Mouse (Mus musculus) hindbrain, embryonic 14.5 days (tissue): ENCODE measurements around the gene Suz12. TPM values are rescaled to one million over a fixed set of nuclear protein-coding genes. Genes with fewer than 3 reads are reported as not detected.

Source experiments
- ATAC-seq: fragments of 200-750 bp; cut with Nextera tagmentation; 2 replicates; pipeline ENCODE4 v1.8.0; 2017; ENCODE audit warnings: moderate number of reproducible peaks, mild to moderate bottlenecking, moderate TSS enrichment, moderate library complexity; ENCODE audit not compliant: low FRiP score
- DNase-seq: peaks from one replicate; pipeline ENCODE4 v3.0.0-alpha.2; 2015; ENCODE audit warnings: low spot score
- H3K27ac ChIP-seq: fragments of 300-500 bp; sonication (generic); 2 replicates; pipeline ENCODE4 v1.5.1; 2014; ENCODE audit warnings: mild to moderate bottlenecking, moderate library complexity
- H3K27me3 ChIP-seq: fragments of 300-500 bp; sonication (generic); 2 replicates; pipeline ENCODE4 v1.6.1; 2014; ENCODE audit warnings: mild to moderate bottlenecking, low read length, mixed read lengths; ENCODE audit not compliant: control insufficient read depth, insufficient read depth
- H3K36me3 ChIP-seq: fragments of 300-500 bp; sonication (generic); replicated peaks from 2 replicates; pipeline ENCODE4 v1.6.1; 2014; ENCODE audit not compliant: control insufficient read depth, insufficient read depth
- H3K4me1 ChIP-seq: fragments of 300-500 bp; sonication (generic); replicated peaks from 2 replicates; pipeline ENCODE4 v1.6.1; 2014; ENCODE audit warnings: antibody characterized with exemption, low read length, mixed read lengths; ENCODE audit not compliant: control insufficient read depth, insufficient read depth
- H3K4me2 ChIP-seq: fragments of 300-500 bp; sonication (generic); replicated peaks from 2 replicates; pipeline ENCODE4 v1.6.1; 2014; ENCODE audit warnings: mild to moderate bottlenecking, moderate library complexity
- H3K4me3 ChIP-seq: fragments of 300-500 bp; sonication (generic); replicated peaks from 2 replicates; pipeline ENCODE4 v1.5.1; 2014; ENCODE audit warnings: mild to moderate bottlenecking, low read length
- H3K9ac ChIP-seq: fragments of 300-500 bp; sonication (generic); 2 replicates; pipeline ENCODE4 v1.6.1; 2014
- H3K9me3 ChIP-seq: fragments of 300-500 bp; sonication (generic); 2 replicates; pipeline ENCODE4 v1.6.1; 2016; ENCODE audit warnings: low read length; ENCODE audit not compliant: control insufficient read depth
- WGBS: fragments of 180-500 bp; shearing (Covaris S2); extraction: QIAGEN DNeasy Blood & Tissue Kit; methylation state at CpG from one replicate; pipeline ENCODE4 v1.1.7; 2014; 5-methylcytosine and 5-hydroxymethylcytosine counted together
- polyA plus RNA-seq: library from polyadenylated mRNA; unstranded; fragments of >200 nt; fragmentation: Nextera tagmentation; extraction: Ambion mirVana; gene quantifications from 2 replicates; pipeline ENCODE4 v1.2.1, GENCODE M21; 2014

Gene Suz12
- 15.3 and 17.2 TPM in 2 replicates for polyA plus RNA-seq

DNA sequence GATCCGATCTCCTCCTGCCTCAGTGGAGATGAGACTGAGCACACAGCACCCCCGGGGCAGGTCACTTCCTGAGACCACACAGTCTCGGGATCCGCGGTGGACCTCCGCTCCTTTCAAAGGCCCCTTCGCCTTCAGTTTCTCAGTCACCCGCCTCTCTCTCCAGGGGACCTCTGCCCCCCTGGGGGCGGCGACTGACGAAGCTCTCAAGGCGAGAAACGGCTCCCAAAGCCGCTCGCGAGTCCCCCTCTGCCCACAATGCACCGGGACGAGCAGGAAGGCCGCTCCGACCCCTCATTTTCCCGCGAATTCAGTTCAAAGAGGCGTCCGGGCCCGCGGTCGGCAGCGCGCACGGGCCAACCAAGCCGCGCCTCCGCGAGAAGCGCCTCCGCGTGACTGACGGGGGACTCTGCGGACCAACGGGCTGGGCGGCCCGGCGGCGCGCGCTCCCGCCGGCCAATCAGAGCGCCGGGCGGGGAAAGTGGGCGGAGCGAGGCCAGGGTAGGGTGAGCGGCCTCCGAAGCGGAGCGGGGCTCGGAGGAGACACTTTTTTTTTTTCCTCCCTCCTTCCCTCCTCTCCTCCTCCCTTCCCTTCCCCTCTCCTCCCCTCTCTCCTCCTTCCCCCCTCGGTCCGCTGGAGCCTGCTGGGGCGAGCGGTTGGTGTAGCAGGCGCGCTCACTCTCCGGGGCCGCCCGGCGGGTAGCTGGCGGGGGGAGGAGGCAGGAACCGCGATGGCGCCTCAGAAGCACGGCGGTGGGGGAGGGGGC, at the start of gene Suz12:
Suz12 (plus strand) TSS at position 515 of the 764 bp plus-strand sequence.
- Histone ChIP-seq H3K4me3 (peak within 1 kb of the TSS; percentile 99), H3K27ac (peak within 1 kb of the TSS; percentile 96), H3K9ac (peak within 1 kb of the TSS; percentile 91), H3K4me2 (peak within 1 kb of the TSS; percentile 86), H3K36me3 (peaks cover 13% of the 10 kb centered on the region), H3K27me3 (no peaks in the 10 kb centered on the region), H3K9me3 (no peaks in the 10 kb centered on the region), H3K4me1 (peaks cover 4% of the 10 kb centered on the region; the same call in 1 of the 2 replicates)
- WGBS = 0% methylated on average over 67 of the region's 74 CpGs
- ATAC-seq (peak; percentile 96), DNase-seq (peak; percentile 98)

DNA sequence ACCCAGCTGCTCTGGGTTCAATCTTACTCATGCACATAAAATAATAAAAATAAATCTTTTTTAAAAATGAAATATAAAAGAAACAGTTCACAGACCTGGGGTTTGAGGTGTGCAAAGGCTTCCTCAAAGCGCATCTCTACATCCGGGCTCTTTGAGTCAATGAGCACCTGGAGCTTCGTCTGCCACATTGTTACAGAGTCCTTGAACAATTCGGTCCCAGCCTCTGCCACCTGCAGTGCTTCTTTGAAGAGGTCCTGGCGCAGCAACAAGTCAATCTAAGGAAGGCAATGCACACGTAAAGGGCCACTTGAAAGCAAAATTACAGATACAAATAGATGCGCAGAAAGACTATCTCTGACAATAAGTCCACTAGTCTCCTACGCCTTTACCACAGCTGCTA, 49.8 kb upstream of the Suz12 start:
- DNase-seq = no peak
- ATAC-seq = no peak
- Histone ChIP-seq H3K4me2 (no peak overlapping the region), H3K27me3 (no peaks in the 10 kb centered on the region), H3K9me3 (no peaks in the 10 kb centered on the region), H3K4me3 (no peak overlapping the region), H3K4me1 (no peaks in the 10 kb centered on the region), H3K27ac (no peak overlapping the region), H3K9ac (no peak overlapping the region), H3K36me3 (peaks cover 89% of the 10 kb centered on the region)
- 89% methylated on average over 8 of the region's 8 CpGs for WGBS

DNA sequence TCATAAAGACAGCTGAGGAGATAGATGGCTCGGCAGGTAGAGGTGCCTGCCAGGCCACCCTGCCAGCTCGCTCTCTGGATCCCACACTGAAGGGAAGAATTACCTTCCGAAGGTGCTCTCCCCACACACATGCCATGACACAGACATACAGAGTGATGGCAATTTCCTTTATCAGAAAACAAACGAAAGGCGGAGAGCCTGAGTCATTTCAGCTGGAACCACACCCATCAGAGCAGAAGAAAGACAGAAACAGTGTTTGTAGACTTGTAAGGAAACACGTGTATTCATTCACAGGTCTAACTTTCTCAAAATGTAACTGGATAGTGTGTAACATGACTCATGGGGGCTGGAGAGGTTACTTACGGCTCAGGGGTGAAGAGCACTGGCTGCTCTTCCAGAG, 49.3 kb upstream of the Suz12 start:
- H3K36me3 ChIP-seq = peaks cover 90% of the 10 kb centered on the region
- WGBS = 93% methylated on average over 7 of the region's 7 CpGs

DNA sequence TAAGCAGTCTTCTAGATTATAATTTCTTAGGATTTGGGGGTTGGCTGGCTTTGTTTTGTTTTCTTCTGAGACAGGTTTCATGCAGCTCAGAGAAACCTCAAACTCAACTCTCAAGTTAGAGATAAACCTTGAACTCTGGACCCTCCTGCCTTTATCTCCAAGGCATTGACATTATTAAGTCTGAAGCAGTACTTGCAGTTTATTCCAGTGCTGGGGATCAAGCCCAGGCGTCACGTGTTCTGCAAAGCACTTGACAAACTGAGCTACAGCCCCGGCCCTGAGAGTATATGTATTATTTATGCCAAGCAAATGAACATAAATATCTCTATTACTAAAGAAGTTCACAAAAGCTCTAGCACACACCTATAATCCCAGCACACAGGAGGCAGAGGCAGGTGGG, 45.6 kb upstream of the Suz12 start:
- no peak for ATAC-seq
- no peaks in the 10 kb centered on the region for H3K4me1 ChIP-seq
- H3K4me2 ChIP-seq = no peak overlapping the region
- H3K9me3 ChIP-seq = no peaks in the 10 kb centered on the region
- H3K9ac ChIP-seq = no peak overlapping the region
- WGBS = 94% methylated on average over 3 of the region's 3 CpGs
- H3K36me3 ChIP-seq = peaks cover 89% of the 10 kb centered on the region
- no peak for DNase-seq
- no peak overlapping the region for H3K4me3 ChIP-seq
- no peaks in the 10 kb centered on the region for H3K27me3 ChIP-seq
- no peak overlapping the region for H3K27ac ChIP-seq

More for the DNA sequence above, 49.3 kb upstream of the Suz12 start:
- Histone ChIP-seq H3K27me3 (no peaks in the 10 kb centered on the region), H3K4me3 (no peak overlapping the region), H3K27ac (no peak overlapping the region), H3K9ac (no peak overlapping the region), H3K4me1 (no peaks in the 10 kb centered on the region), H3K9me3 (no peaks in the 10 kb centered on the region), H3K4me2 (no peak overlapping the region)
- ATAC-seq (no peak), DNase-seq (no peak)

DNA sequence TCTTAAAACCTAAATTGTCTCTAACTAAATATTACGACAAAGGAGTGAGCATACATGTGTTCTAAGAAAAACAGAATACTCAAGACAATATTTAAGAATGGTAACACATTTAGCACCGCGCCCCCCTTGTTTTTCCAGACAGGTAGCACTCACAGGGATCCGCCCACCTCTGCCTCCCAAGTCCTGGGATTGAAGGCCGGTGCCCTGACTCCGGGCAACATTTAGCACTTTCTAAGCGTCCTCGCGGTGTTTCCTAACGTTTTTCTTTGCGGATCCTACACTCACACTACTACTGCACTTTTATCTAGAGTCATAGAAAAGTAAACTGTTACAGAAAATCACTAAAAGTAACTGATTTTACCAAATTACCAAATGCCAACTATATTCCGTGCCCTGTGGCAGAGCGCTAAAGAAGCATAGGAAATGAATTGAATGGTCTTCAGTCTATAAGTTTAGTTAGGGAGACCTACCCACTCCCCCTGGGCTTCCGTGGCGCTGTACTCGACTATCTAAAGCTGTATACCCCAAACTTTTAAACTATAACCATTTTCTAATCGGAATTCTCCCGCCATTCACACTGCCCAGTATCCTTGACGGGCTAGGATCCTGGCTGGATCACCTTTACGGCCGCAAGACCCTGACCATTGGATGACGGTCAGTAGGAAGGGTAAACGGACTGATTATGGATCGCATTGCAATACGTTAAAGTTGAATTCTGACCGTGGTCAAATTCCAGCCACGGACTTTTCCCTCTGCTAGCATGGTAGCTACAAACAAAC, 31.4 kb upstream of the Suz12 start:
- peaks cover 37% of the 10 kb centered on the region for H3K36me3 ChIP-seq
- 0 out of 2 replicates have a peak, but pooled peaks cover 3% of the 10 kb centered on the region for H3K27me3 ChIP-seq
- peaks cover 8% of the 10 kb centered on the region; the same call in 1 of the 2 replicates for H3K4me1 ChIP-seq
- no peaks in the 10 kb centered on the region for H3K9me3 ChIP-seq
- H3K4me3 ChIP-seq = peak overlapping the region; percentile 71
- H3K4me2 ChIP-seq = peak overlapping the region; percentile 74
- H3K9ac ChIP-seq = peak overlapping the region; percentile 66
- DNase-seq (no peak), ATAC-seq (peak; percentile 8; the same call in 1 of the 2 replicates)
- WGBS = 6% methylated on average over 27 of the region's 27 CpGs
- H3K27ac ChIP-seq = peak overlapping the region; percentile 58; the same call in 1 of the 2 replicates

DNA sequence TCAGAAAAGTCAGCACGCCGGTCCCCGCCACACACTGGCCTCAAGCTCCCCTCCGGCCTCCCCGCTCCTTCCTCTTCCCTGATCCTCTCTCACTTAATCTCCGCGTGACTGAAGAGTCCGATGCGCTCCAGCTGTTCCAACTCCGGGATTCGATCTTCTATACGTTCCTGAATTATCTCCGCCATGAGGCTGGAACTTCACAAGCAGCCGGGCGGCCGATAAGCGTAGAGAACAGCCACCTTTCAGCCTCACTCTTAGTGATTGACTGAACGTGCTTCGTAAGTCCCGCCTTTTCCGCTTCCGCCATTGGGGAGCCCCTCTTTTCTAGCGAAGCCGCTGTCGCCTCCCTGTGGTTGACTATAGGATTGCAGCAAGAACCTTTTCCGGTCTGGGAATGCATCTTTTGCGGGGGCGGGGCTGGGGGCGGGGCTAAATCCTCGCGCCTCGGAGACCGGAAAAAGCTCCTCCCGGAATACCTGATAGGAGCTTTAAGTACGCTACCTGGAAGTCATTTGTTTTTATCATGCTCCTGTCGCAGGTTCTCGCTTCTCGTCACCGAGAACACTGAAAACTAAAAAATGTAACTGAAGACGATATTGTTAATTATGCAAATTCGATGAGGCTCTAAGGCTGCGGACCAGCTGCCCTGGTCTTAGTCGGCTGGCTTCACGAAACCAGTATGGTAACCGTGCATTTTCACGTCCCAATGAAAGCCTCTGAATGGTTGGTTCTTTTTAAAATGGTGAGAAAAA, 30.6 kb upstream of the Suz12 start, which contains the start of gene Utp6:
Utp6 (minus strand) TSS at position 266 of the 752 bp plus-strand sequence.
- H3K9me3 ChIP-seq = no peaks in the 10 kb centered on the region
- H3K4me1 ChIP-seq = peaks cover 8% of the 10 kb centered on the region; the same call in 1 of the 2 replicates
- H3K4me2 ChIP-seq = peak within 1 kb of the TSS; percentile 74
- H3K27ac ChIP-seq = peak within 1 kb of the TSS; percentile 58; the same call in 1 of the 2 replicates
- ATAC-seq (peak; percentile 94), DNase-seq (peak; percentile 100)
- under 1% methylated on average over 46 of the region's 46 CpGs for WGBS
- H3K4me3 ChIP-seq = peak within 1 kb of the TSS; percentile 71
- 0 out of 2 replicates have a peak, but pooled peaks cover 3% of the 10 kb centered on the region for H3K27me3 ChIP-seq
- H3K36me3 ChIP-seq = peaks cover 30% of the 10 kb centered on the region
- H3K9ac ChIP-seq = peak within 1 kb of the TSS; percentile 66

DNA sequence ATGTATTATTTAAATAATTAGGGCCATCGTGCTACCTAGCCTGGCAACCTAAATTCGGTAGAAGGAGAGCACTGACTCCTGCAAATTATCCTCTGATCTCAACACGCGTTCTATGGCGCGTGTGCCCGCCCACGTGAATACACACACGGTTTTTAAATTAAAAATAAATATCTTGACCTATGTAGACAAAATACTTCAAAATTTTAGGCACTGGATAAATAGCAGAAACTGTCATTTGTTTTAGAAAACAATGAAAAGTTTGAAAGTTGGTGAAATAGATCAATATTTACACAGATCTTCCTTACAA, 30.1 kb upstream of the Suz12 start:
- Histone ChIP-seq H3K4me1 (peaks cover 8% of the 10 kb centered on the region; the same call in 1 of the 2 replicates), H3K4me2 (peak overlapping the region; percentile 74), H3K4me3 (peak overlapping the region; percentile 71), H3K9me3 (no peaks in the 10 kb centered on the region), H3K36me3 (peaks cover 24% of the 10 kb centered on the region), H3K9ac (peak overlapping the region; percentile 57), H3K27me3 (0 out of 2 replicates have a peak, but pooled peaks cover 3% of the 10 kb centered on the region), H3K27ac (no peak overlapping the region; the same call in 1 of the 2 replicates)
- no peak for DNase-seq
- 4% methylated on average over 9 of the region's 9 CpGs for WGBS
- peak; percentile 24; the same call in 1 of the 2 replicates for ATAC-seq

DNA sequence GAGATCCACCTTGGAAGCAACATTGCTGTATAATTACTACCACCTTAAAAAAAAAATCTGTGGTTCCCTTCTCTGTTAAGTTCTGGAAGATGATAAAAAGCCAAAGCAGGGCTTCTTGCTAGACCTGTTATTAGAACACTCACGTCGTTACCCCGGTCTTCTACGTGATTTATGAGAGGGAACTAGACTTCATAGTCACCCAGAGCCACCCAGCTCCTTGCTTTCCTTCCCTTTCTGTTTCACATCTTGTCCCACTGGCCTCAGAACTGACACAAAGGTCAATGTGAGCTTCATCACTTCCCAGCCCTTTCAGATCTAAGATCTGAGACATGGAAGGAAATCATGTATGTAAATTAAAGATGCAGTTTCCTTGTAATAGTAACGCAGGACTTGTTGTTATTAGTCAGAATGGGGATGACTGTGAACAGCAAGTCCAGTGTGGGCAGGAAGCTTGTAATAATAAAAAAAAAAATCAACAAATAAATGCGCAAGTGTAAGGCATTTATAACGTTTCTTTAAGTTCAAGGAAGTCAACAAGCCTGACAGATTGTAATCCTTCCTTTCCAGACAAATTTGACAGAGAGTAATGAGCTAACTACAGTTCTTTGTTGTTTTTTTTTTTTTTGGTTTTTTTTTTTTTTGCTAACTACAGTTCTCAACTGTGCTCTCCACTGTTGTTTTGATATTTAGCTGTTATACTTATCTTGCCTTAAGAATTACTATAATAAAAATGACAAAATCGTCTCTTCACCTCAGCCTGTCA, 29.5 kb upstream of the Suz12 start:
- H3K4me2 ChIP-seq = peak overlapping the region; percentile 74
- H3K4me1 ChIP-seq = peaks cover 8% of the 10 kb centered on the region; the same call in 1 of the 2 replicates
- peaks cover 19% of the 10 kb centered on the region for H3K36me3 ChIP-seq
- H3K27me3 ChIP-seq = 0 out of 2 replicates have a peak, but pooled peaks cover 3% of the 10 kb centered on the region
- H3K27ac ChIP-seq = no peak overlapping the region
- ATAC-seq (no peak), DNase-seq (no peak)
- no peaks in the 10 kb centered on the region for H3K9me3 ChIP-seq
- WGBS = 65% methylated on average over 8 of the region's 8 CpGs
- H3K4me3 ChIP-seq = peak overlapping the region; percentile 71; the same call in 1 of the 2 replicates
- no peak overlapping the region for H3K9ac ChIP-seq
